Mouse (Mus musculus) lung, embryonic 16.5 days (tissue): ENCODE measurements around the gene Wdr95. TPM values are rescaled to one million over a fixed set of nuclear protein-coding genes. Genes with fewer than 3 reads are reported as not detected.
A peak's percentile ranks its signal among the peaks of the same experiment; 100 is the strongest.

ENCODE experiments used
- ATAC-seq: fragments of 200-750 bp; cut with Nextera tagmentation; 2 replicates; pipeline ENCODE4 v1.8.0; 2017; ENCODE audit warnings: low read depth, mild to moderate bottlenecking, moderate library complexity
- H3K27ac ChIP-seq: fragments of 300-500 bp; sonication (generic); 2 replicates; pipeline ENCODE4 v1.5.1; 2014; ENCODE audit warnings: mild to moderate bottlenecking, control low read depth, low read length
- H3K27me3 ChIP-seq: fragments of 300-500 bp; sonication (generic); 2 replicates; pipeline ENCODE4 v1.6.1; 2014; ENCODE audit warnings: low read depth, low read length, mixed read lengths; ENCODE audit not compliant: control insufficient read depth, insufficient read depth
- H3K36me3 ChIP-seq: fragments of 300-500 bp; sonication (generic); 2 replicates; pipeline ENCODE4 v1.6.1; 2014; ENCODE audit warnings: low read length; ENCODE audit not compliant: control insufficient read depth, insufficient read depth
- H3K4me1 ChIP-seq: fragments of 300-500 bp; sonication (generic); replicated peaks from 2 replicates; pipeline ENCODE4 v1.6.1; 2014; ENCODE audit warnings: low read length, mixed read lengths; ENCODE audit not compliant: control insufficient read depth, insufficient read depth
- H3K4me2 ChIP-seq: fragments of 300-500 bp; sonication (generic); 2 replicates; pipeline ENCODE4 v1.6.1; 2014; ENCODE audit warnings: low read depth, low read length, control low read depth
- H3K4me3 ChIP-seq: fragments of 300-500 bp; sonication (generic); 2 replicates; pipeline ENCODE4 v1.5.1; 2014; ENCODE audit warnings: mild to moderate bottlenecking, low read length, control low read depth
- H3K9ac ChIP-seq: fragments of 300-500 bp; sonication (generic); 2 replicates; pipeline ENCODE4 v1.6.1; 2014; ENCODE audit warnings: low read length, control low read depth
- H3K9me3 ChIP-seq: fragments of 300-500 bp; sonication (generic); 2 replicates; pipeline ENCODE4 v1.6.1; 2016; ENCODE audit warnings: low read length; ENCODE audit not compliant: control insufficient read depth
- WGBS: fragments of 180-500 bp; shearing (Covaris S2); extraction: QIAGEN DNeasy Blood & Tissue Kit; methylation state at CpG from one replicate; pipeline ENCODE4 v1.1.7; 2014; 5-methylcytosine and 5-hydroxymethylcytosine counted together
- polyA plus RNA-seq: library from polyadenylated mRNA; unstranded; fragments of >200 nt; fragmentation: Nextera tagmentation; extraction: Ambion mirVana; gene quantifications from 2 replicates; pipeline ENCODE4 v1.2.1, GENCODE M21; 2015

Gene Wdr95
- polyA plus RNA-seq, 1 experiment from 2014 or later, result 0.19 TPM

GRCm38 (mm10) chr5:149622152-149622551 lies 93.7 kb downstream of the Wdr95 start:
- H3K36me3 ChIP-seq, result peaks cover 45% of the 10 kb centered on the region
- H3K9me3 ChIP-seq, result no peaks in the 10 kb centered on the region
- H3K27me3 ChIP-seq, result no peaks in the 10 kb centered on the region
- H3K4me3 ChIP-seq, result no peak overlapping the region
- no peak overlapping the region for H3K9ac ChIP-seq
- ATAC-seq, result peak; percentile 71
- H3K4me1 ChIP-seq, result peaks cover 8% of the 10 kb centered on the region; the same call in 1 of the 2 replicates
- no peak overlapping the region for H3K4me2 ChIP-seq
- 39% methylated on average over 7 of the region's 7 CpGs for WGBS
- H3K27ac ChIP-seq, result peak overlapping the region; percentile 36; the same call in 1 of the 2 replicates

- Histone ChIP-seq H3K4me3 (no peak overlapping the region), H3K27me3 (no peaks in the 10 kb centered on the region), H3K27ac (peak overlapping the region; percentile 36; the same call in 1 of the 2 replicates), H3K9ac (no peak overlapping the region), H3K4me1 (peaks cover 8% of the 10 kb centered on the region; the same call in 1 of the 2 replicates), H3K9me3 (no peaks in the 10 kb centered on the region), H3K36me3 (peaks cover 47% of the 10 kb centered on the region), H3K4me2 (no peak overlapping the region)
- peak; percentile 59; the same call in 1 of the 2 replicates for ATAC-seq
- 34% methylated on average over 6 of the region's 6 CpGs for WGBS
These were observed 94.2 kb downstream of the Wdr95 start for GRCm38 (mm10) chr5:149622644-149623043.

GRCm38 (mm10) chr5:149623815-149624675 lies 95.6 kb downstream of the Wdr95 start:
- peaks cover 8% of the 10 kb centered on the region; the same call in 1 of the 2 replicates for H3K4me1 ChIP-seq
- H3K27ac ChIP-seq, result no peak overlapping the region
- no peak overlapping the region for H3K4me2 ChIP-seq
- H3K27me3 ChIP-seq, result no peaks in the 10 kb centered on the region
- H3K9ac ChIP-seq, result no peak overlapping the region
- no peaks in the 10 kb centered on the region for H3K9me3 ChIP-seq
- H3K4me3 ChIP-seq, result no peak overlapping the region
- 63% methylated on average over 8 of the region's 8 CpGs for WGBS
- no peak for ATAC-seq
- H3K36me3 ChIP-seq, result peaks cover 43% of the 10 kb centered on the region

- Histone ChIP-seq H3K4me2 (no peak overlapping the region), H3K4me3 (no peak overlapping the region), H3K36me3 (peaks cover 44% of the 10 kb centered on the region), H3K4me1 (peaks cover 8% of the 10 kb centered on the region; the same call in 1 of the 2 replicates), H3K27me3 (no peaks in the 10 kb centered on the region), H3K9ac (no peak overlapping the region), H3K9me3 (no peaks in the 10 kb centered on the region), H3K27ac (no peak overlapping the region)
- no peak for ATAC-seq
- 88% methylated on average over 3 of the region's 3 CpGs for WGBS
These were observed 97.1 kb downstream of the Wdr95 start for GRCm38 (mm10) chr5:149625547-149625946.

- peak overlapping the region; percentile 70 for H3K4me2 ChIP-seq
- no peak overlapping the region for H3K27ac ChIP-seq
- 59% methylated on average over 11 of the region's 11 CpGs for WGBS
- H3K9ac ChIP-seq, result peak overlapping the region; percentile 68
- H3K4me3 ChIP-seq, result peak overlapping the region; percentile 60
- H3K36me3 ChIP-seq, result peaks cover 14% of the 10 kb centered on the region
- no peak for ATAC-seq
- no peaks in the 10 kb centered on the region for H3K27me3 ChIP-seq
- no peaks in the 10 kb centered on the region for H3K9me3 ChIP-seq
- H3K4me1 ChIP-seq, result peaks cover 14% of the 10 kb centered on the region
These were observed 106.0 kb downstream of the Wdr95 start for GRCm38 (mm10) chr5:149634409-149635035.

- Histone ChIP-seq H3K36me3 (peaks cover 7% of the 10 kb centered on the region; the same call in 1 of the 2 replicates), H3K9ac (peak overlapping the region; percentile 68), H3K27ac (peak overlapping the region; percentile 76), H3K4me2 (peak overlapping the region; percentile 70), H3K4me1 (peaks cover 14% of the 10 kb centered on the region), H3K27me3 (no peaks in the 10 kb centered on the region), H3K9me3 (no peaks in the 10 kb centered on the region), H3K4me3 (peak overlapping the region; percentile 60)
- no peak for ATAC-seq
- 0% methylated on average over 24 of the region's 24 CpGs for WGBS
These were observed 107.1 kb downstream of the Wdr95 start for GRCm38 (mm10) chr5:149635556-149635955.

GRCm38 (mm10) chr5:149636075-149636920 lies 107.8 kb downstream of the Wdr95 start, which contains the start of gene Hsph1:
TSS of gene Hsph1 (minus strand) at chr5:149636376.
- peaks cover 14% of the 10 kb centered on the region for H3K4me1 ChIP-seq
- no peaks in the 10 kb centered on the region for H3K27me3 ChIP-seq
- WGBS, result under 1% methylated on average over 60 of the region's 60 CpGs
- peak within 1 kb of the TSS; percentile 60 for H3K4me3 ChIP-seq
- no peaks in the 10 kb centered on the region for H3K9me3 ChIP-seq
- H3K36me3 ChIP-seq, result peaks cover 3% of the 10 kb centered on the region; the same call in 1 of the 2 replicates
- H3K27ac ChIP-seq, result peak within 1 kb of the TSS; percentile 76
- ATAC-seq, result peak; percentile 99
- peak within 1 kb of the TSS; percentile 70 for H3K4me2 ChIP-seq
- H3K9ac ChIP-seq, result peak within 1 kb of the TSS; percentile 68

- Histone ChIP-seq H3K27me3 (no peaks in the 10 kb centered on the region), H3K27ac (peak overlapping the region; percentile 36), H3K9ac (peak overlapping the region; percentile 62; the same call in 1 of the 2 replicates), H3K4me1 (peaks cover 14% of the 10 kb centered on the region), H3K4me3 (peak overlapping the region; percentile 60), H3K9me3 (no peaks in the 10 kb centered on the region), H3K4me2 (peak overlapping the region; percentile 52), H3K36me3 (no peaks in the 10 kb centered on the region)
- 38% methylated on average over 8 of the region's 8 CpGs for WGBS
- ATAC-seq, result no peak
These were observed 108.8 kb downstream of the Wdr95 start for GRCm38 (mm10) chr5:149637306-149637705.
